Mouse (Mus musculus) bone marrow, adult 2 months (tissue): ENCODE data around the gene Carmil1. TPM values are rescaled to one million over a fixed set of nuclear protein-coding genes. Genes with fewer than 3 reads are reported as not detected.
A peak's percentile ranks its signal among the peaks of the same experiment; 100 is the strongest.

Experiments
- H3K27ac ChIP-seq: fragments of 200-500 bp; 2 replicates; pipeline ENCODE4 v1.5.1; 2012; ENCODE audit warnings: low read depth, mild to moderate bottlenecking, control low read depth, inconsistent platforms, low read length; ENCODE audit not compliant: control insufficient read depth, poor library complexity, insufficient read depth
- H3K4me1 ChIP-seq: fragments of 200-500 bp; 2 replicates; pipeline ENCODE4 v1.6.1; 2011; ENCODE audit warnings: low read length; ENCODE audit not compliant: control insufficient read depth, insufficient read depth
- H3K4me3 ChIP-seq: fragments of 200-500 bp; replicated peaks from 2 replicates; pipeline ENCODE3; 2011; ENCODE audit warnings: mild to moderate bottlenecking, low read depth, low read length, control low read depth; ENCODE audit not compliant: control insufficient read depth
- CTCF ChIP-seq: fragments of 200-500 bp; IDR thresholded peaks from 2 replicates; pipeline ENCODE4 v1.5.1; 2011; ENCODE audit warnings: low read length, control low read depth; ENCODE audit not compliant: control insufficient read depth, insufficient read depth
- POLR2A ChIP-seq: fragments of 200-500 bp; IDR thresholded peaks from 2 replicates; pipeline ENCODE4 v1.6.1; 2011; ENCODE audit warnings: low read depth, mild to moderate bottlenecking, control low read depth, low read length, borderline replicate concordance; ENCODE audit not compliant: control insufficient read depth
- WGBS: fragments of 180-500 bp; shearing (Covaris S2); methylation state at CpG from one replicate; pipeline ENCODE4 v1.1.7; 2018; 5-methylcytosine and 5-hydroxymethylcytosine counted together
- polyA plus RNA-seq: library from polyadenylated mRNA; stranded (reverse); fragments of >200 nt; gene quantifications from 2 replicates; pipeline ENCODE4 v1.2.4, GENCODE M21; 2011; ENCODE audit warnings: low replicate concordance; ENCODE audit not compliant: missing spikeins, insufficient read depth, insufficient read length

The Carmil1 gene
- polyA plus RNA-seq, 1 experiment = 9.8 TPM

GRCm38 (mm10) chr13:24311011-24311940 lies 30.7 kb upstream of the Carmil1 start:
- no peak overlapping the region for H3K27ac ChIP-seq
- TF ChIP-seq POLR2A = no peak
- TF ChIP-seq CTCF = no peak
- H3K4me3 ChIP-seq = no peak overlapping the region
- WGBS = 76% methylated on average over 8 of the region's 8 CpGs
- H3K4me1 ChIP-seq = no peaks in the 10 kb centered on the region

- Histone ChIP-seq H3K4me1 (no peaks in the 10 kb centered on the region), H3K4me3 (no peak overlapping the region), H3K27ac (no peak overlapping the region)
- WGBS = 51% methylated on average over 4 of the region's 4 CpGs
- TF ChIP-seq CTCF (peak; percentile 51; the same call in 1 of the 2 replicates), POLR2A (no peak)
Measured at GRCm38 (mm10) chr13:24306248-24306647, 25.7 kb upstream of the Carmil1 start.

GRCm38 (mm10) chr13:24305486-24305885 lies 24.9 kb upstream of the Carmil1 start:
- no peaks in the 10 kb centered on the region for H3K4me1 ChIP-seq
- TF ChIP-seq POLR2A (no peak), CTCF (no peak)
- H3K4me3 ChIP-seq = no peak overlapping the region
- WGBS = 78% methylated on average over 4 of the region's 4 CpGs
- H3K27ac ChIP-seq = no peak overlapping the region

GRCm38 (mm10) chr13:24297252-24297651 lies 16.7 kb upstream of the Carmil1 start:
- no peaks in the 10 kb centered on the region for H3K4me1 ChIP-seq
- WGBS = 11% methylated on average over 4 of the region's 4 CpGs

GRCm38 (mm10) chr13:24287381-24287780 lies 6.8 kb upstream of the Carmil1 start:
- H3K27ac ChIP-seq = no peak overlapping the region
- no peaks in the 10 kb centered on the region for H3K4me1 ChIP-seq
- TF ChIP-seq POLR2A (no peak), CTCF (no peak)
- 86% methylated on average over 2 of the region's 2 CpGs for WGBS
- no peak overlapping the region for H3K4me3 ChIP-seq

More at GRCm38 (mm10) chr13:24297252-24297651, 16.7 kb upstream of the Carmil1 start:
- peak; percentile 61 for TF ChIP-seq CTCF
- no peak for TF ChIP-seq POLR2A
- Histone ChIP-seq H3K27ac (no peak overlapping the region), H3K4me3 (no peak overlapping the region)

GRCm38 (mm10) chr13:24279762-24280438 lies 695 bp downstream of the Carmil1 start:
- 26% methylated on average over 21 of the region's 21 CpGs for WGBS
- peak overlapping the region; percentile 12 for H3K4me3 ChIP-seq
- TF ChIP-seq POLR2A (no peak), CTCF (no peak)

GRCm38 (mm10) chr13:24279407-24279761 lies 1.2 kb downstream of the Carmil1 start:
- 83% methylated on average over 11 of the region's 11 CpGs for WGBS

More at GRCm38 (mm10) chr13:24279762-24280438, 695 bp downstream of the Carmil1 start:
- Histone ChIP-seq H3K27ac (no peak overlapping the region), H3K4me1 (no peaks in the 10 kb centered on the region)

GRCm38 (mm10) chr13:24272740-24273377 lies 7.7 kb downstream of the Carmil1 start:
- Histone ChIP-seq H3K27ac (no peak overlapping the region), H3K4me3 (no peak overlapping the region), H3K4me1 (no peaks in the 10 kb centered on the region)
- WGBS = 69% methylated on average over 4 of the region's 4 CpGs
- TF ChIP-seq CTCF (no peak), POLR2A (no peak)

More at GRCm38 (mm10) chr13:24279407-24279761, 1.2 kb downstream of the Carmil1 start:
- no peaks in the 10 kb centered on the region for H3K4me1 ChIP-seq
- TF ChIP-seq CTCF (no peak), POLR2A (no peak)
- no peak overlapping the region for H3K4me3 ChIP-seq
- H3K27ac ChIP-seq = no peak overlapping the region
